Mouse (Mus musculus) brain, embryonic 14.5 days (tissue): ENCODE data around the gene Nfyc.

ENCODE experiments used
- CTCF ChIP-seq: fragments of 200-500 bp; IDR thresholded peaks from 2 replicates; pipeline ENCODE4 v1.5.1; 2012; ENCODE audit warnings: inconsistent platforms, mild to moderate bottlenecking, moderate library complexity, borderline replicate concordance; ENCODE audit not compliant: insufficient read depth, insufficient read length; ENCODE audit errors: extremely low read depth
- POLR2A ChIP-seq: fragments of 200-500 bp; IDR thresholded peaks from 2 replicates; pipeline ENCODE4 v1.6.1; 2012; ENCODE audit warnings: mild to moderate bottlenecking, inconsistent platforms, borderline replicate concordance; ENCODE audit not compliant: poor library complexity, insufficient read depth, insufficient read length, severe bottlenecking; ENCODE audit errors: extremely low read depth

GRCm38 (mm10) chr4:120730574-120730973 lies 100.8 kb downstream of the Nfyc start:
- TF ChIP-seq CTCF: no peak
- TF ChIP-seq POLR2A: no peak
